Mouse (Mus musculus) adrenal gland, adult 2 months (tissue): ENCODE results near the gene Map4k4. TPM values are rescaled to one million over a fixed set of nuclear protein-coding genes. Genes with fewer than 3 reads are reported as not detected.

Experiments used
- DNase-seq: peaks from one replicate; pipeline ENCODE4 v3.0.0; 2021
- polyA plus RNA-seq: library from polyadenylated mRNA; depleted of rRNA; stranded (reverse); fragments of >200 nt; gene quantifications from 2 replicates; pipeline ENCODE4 v1.2.3, GENCODE M21; 2012
- total RNA-seq, 2 experiments: library from RNA; stranded (reverse); gene quantifications; 2 replicates each; pipeline ENCODE4 v1.2.3; 2021

The Map4k4 gene
- total and polyA plus RNA-seq, 3 experiments, result 44.9 to 127 (median 97.5) TPM

GRCm38 (mm10) chr1:39936332-39936802 lies 35.7 kb downstream of the Map4k4 start:
- peak; percentile 92 for DNase-seq

GRCm38 (mm10) chr1:39936934-39937333 lies 36.2 kb downstream of the Map4k4 start:
- no peak for DNase-seq

- no peak for DNase-seq
Measured at GRCm38 (mm10) chr1:39937609-39938008, 36.9 kb downstream of the Map4k4 start.

- DNase-seq, result no peak
Measured at GRCm38 (mm10) chr1:39939401-39939800, 38.7 kb downstream of the Map4k4 start.

- no peak for DNase-seq
Measured at GRCm38 (mm10) chr1:39940342-39940741, 39.6 kb downstream of the Map4k4 start.

GRCm38 (mm10) chr1:39941237-39942179 lies 40.8 kb downstream of the Map4k4 start:
- peak; percentile 72 for DNase-seq

- DNase-seq, result no peak
Measured at GRCm38 (mm10) chr1:39942935-39943334, 42.2 kb downstream of the Map4k4 start.

GRCm38 (mm10) chr1:39944306-39944971 lies 43.7 kb downstream of the Map4k4 start:
- DNase-seq, result no peak

- DNase-seq, result no peak
Measured at GRCm38 (mm10) chr1:39944972-39945323, 44.2 kb downstream of the Map4k4 start.

- no peak for DNase-seq
Measured at GRCm38 (mm10) chr1:39946391-39946790, 45.7 kb downstream of the Map4k4 start.

- no peak for DNase-seq
Measured at GRCm38 (mm10) chr1:39947179-39947578, 46.5 kb downstream of the Map4k4 start.

- no peak for DNase-seq
Measured at GRCm38 (mm10) chr1:39947701-39948359, 47.1 kb downstream of the Map4k4 start.

- no peak for DNase-seq
Measured at GRCm38 (mm10) chr1:39949205-39949604, 48.5 kb downstream of the Map4k4 start.

- DNase-seq, result no peak
Measured at GRCm38 (mm10) chr1:39949790-39950462, 49.2 kb downstream of the Map4k4 start.

- DNase-seq, result no peak
Measured at GRCm38 (mm10) chr1:39950590-39950989, 49.9 kb downstream of the Map4k4 start.

- no peak for DNase-seq
Measured at GRCm38 (mm10) chr1:39954652-39955051, 53.9 kb downstream of the Map4k4 start.

- DNase-seq, result no peak
Measured at GRCm38 (mm10) chr1:39956712-39957111, 56.0 kb downstream of the Map4k4 start.

- DNase-seq, result peak; percentile 37
Measured at GRCm38 (mm10) chr1:39957981-39958380, 57.3 kb downstream of the Map4k4 start.

- DNase-seq, result no peak
Measured at GRCm38 (mm10) chr1:39960623-39961022, 59.9 kb downstream of the Map4k4 start.

- DNase-seq, result no peak
Measured at GRCm38 (mm10) chr1:39961113-39961512, 60.4 kb downstream of the Map4k4 start.

GRCm38 (mm10) chr1:39962321-39962720 lies 61.6 kb downstream of the Map4k4 start:
- no peak for DNase-seq

- DNase-seq, result no peak
Measured at GRCm38 (mm10) chr1:39962840-39963239, 62.1 kb downstream of the Map4k4 start.
